Mouse (Mus musculus): ENCODE measurements around the gene Slc13a2.

The Slc13a2 gene

GRCm38 (mm10) chr11:78348474-78348873 is 73.5 kb downstream of the Slc13a2 start:
- no peak for DNase-seq

GRCm38 (mm10) chr11:78347908-78348307 is 74.1 kb downstream of the Slc13a2 start:
- no peak for DNase-seq
